ENCODE assay signal across 50 mouse cellular contexts in genomic region chr8:65070996-65071395, GRCm38 (mm10). TPM values are rescaled to one million over a fixed set of nuclear protein-coding genes. Genes with fewer than 3 reads are reported as not detected.
"Had no signal": no experiment of that assay in that cellular context is flagged by ENCODE, and none has a peak within 500 bp of the region (broad histone marks: within the 10 kb centered on the region; RNA-seq: fewer than 3 reads in every experiment).

No protein-coding gene starts in this region.

- DNase-seq: heart, postnatal 10 days; heart, postnatal 14 days; heart, postnatal 36 days; heart, postnatal 4 days; kidney, adult 11 months; kidney, adult 18-20 months; kidney, adult 2 months; kidney, adult 8-10 months; kidney, adult 9 months; kidney, postnatal 10 days; kidney, postnatal 14 days; kidney, postnatal 25 days; kidney, postnatal 36 days; kidney, postnatal 4 days; layer of hippocampus, adult 9-11 months; layer of hippocampus, postnatal 36 days had no signal

- H3K4me2 ChIP-seq: heart, embryonic 11.5 days; heart, embryonic 12.5 days; heart, embryonic 13.5 days; heart, embryonic 15.5 days; hindbrain, embryonic 12.5 days; hindbrain, embryonic 13.5 days; hindbrain, embryonic 14.5 days; hindbrain, embryonic 15.5 days; intestine, embryonic 15.5 days; kidney, embryonic 15.5 days had no signal

- H3K9me3 ChIP-seq: heart, embryonic 10.5 days; heart, embryonic 12.5 days; heart, embryonic 15.5 days; hindbrain, embryonic 10.5 days; hindbrain, embryonic 12.5 days; hindbrain, embryonic 13.5 days; hindbrain, embryonic 15.5 days; intestine, embryonic 15.5 days; kidney, embryonic 15.5 days had no signal

- H3K27me3 ChIP-seq: heart, embryonic 12.5 days; heart, embryonic 13.5 days; heart, embryonic 15.5 days; hindbrain, embryonic 12.5 days; hindbrain, embryonic 13.5 days; hindbrain, embryonic 15.5 days; intestine, embryonic 15.5 days; kidney, embryonic 15.5 days had no signal

- H3K27ac ChIP-seq: heart, embryonic 10.5 days; heart, embryonic 13.5 days; heart, embryonic 15.5 days; hindbrain, embryonic 10.5 days; hindbrain, embryonic 12.5 days; hindbrain, embryonic 13.5 days; hindbrain, embryonic 14.5 days; hindbrain, embryonic 15.5 days; hindbrain, postnatal 0 days; intestine, embryonic 15.5 days; kidney, embryonic 15.5 days; layer of hippocampus, adult 2 months; left cerebral cortex, adult 2 months had no signal

- H3K36me3 ChIP-seq: heart, embryonic 10.5 days; heart, embryonic 12.5 days; heart, embryonic 13.5 days; heart, embryonic 15.5 days; hindbrain, embryonic 10.5 days; hindbrain, embryonic 12.5 days; hindbrain, embryonic 13.5 days; hindbrain, embryonic 15.5 days; intestine, embryonic 15.5 days; kidney, embryonic 15.5 days had no signal

- H3K4me1 ChIP-seq: heart, embryonic 10.5 days; heart, embryonic 12.5 days; heart, embryonic 15.5 days; hindbrain, embryonic 10.5 days; hindbrain, embryonic 12.5 days; hindbrain, embryonic 13.5 days; hindbrain, embryonic 15.5 days; intestine, embryonic 15.5 days had no signal

- H3K4me3 ChIP-seq: heart, embryonic 10.5 days; heart, embryonic 12.5 days; heart, embryonic 13.5 days; heart, embryonic 15.5 days; hindbrain, embryonic 10.5 days; hindbrain, embryonic 12.5 days; hindbrain, embryonic 13.5 days; hindbrain, embryonic 15.5 days; intestine, embryonic 15.5 days; kidney, embryonic 15.5 days; layer of hippocampus, adult 2 months; left cerebral cortex, adult 2 months had no signal

- H3K9ac ChIP-seq: heart, embryonic 12.5 days; heart, embryonic 13.5 days; heart, embryonic 15.5 days; hindbrain, embryonic 12.5 days; hindbrain, embryonic 13.5 days; hindbrain, embryonic 14.5 days; hindbrain, embryonic 15.5 days; intestine, embryonic 15.5 days; kidney, embryonic 15.5 days had no signal

- ATAC-seq: hindbrain, embryonic 16.5 days; hindbrain, postnatal 0 days; inflammation-experienced regulatory T-cells, adult 6 months; intestine, embryonic 15.5 days; intestine, embryonic 16.5 days; intestine, postnatal 0 days had no signal

RNA-seq across cellular contexts. Expression of gene Gm10663, which starts 3.8 kb away (rescaled TPM):
- total RNA-seq: heart, adult 8-10 months; heart, postnatal 10 days; heart, postnatal 14 days; heart, postnatal 36 days; heart, postnatal 4 days; hematopoietic stem cell, adult 5-6 weeks; hindbrain, postnatal 0 days; layer of hippocampus, adult 18-20 months; layer of hippocampus, adult 2 months; layer of hippocampus, adult 8-10 months; layer of hippocampus, postnatal 10 days; layer of hippocampus, postnatal 14 days; layer of hippocampus, postnatal 25 days; layer of hippocampus, postnatal 36 days; left cerebral cortex, adult 18-20 months; left cerebral cortex, adult 2 months had no signal
- polyA plus RNA-seq: heart, embryonic 10.5 days; heart, embryonic 11.5 days; heart, embryonic 12.5 days; heart, embryonic 13.5 days; heart, embryonic 14.5 days; heart, embryonic 15.5 days; heart, embryonic 16.5 days; heart, postnatal 0 days; hindbrain, embryonic 10.5 days; hindbrain, embryonic 11.5 days; hindbrain, embryonic 12.5 days; hindbrain, embryonic 13.5 days; hindbrain, embryonic 14.5 days; hindbrain, embryonic 15.5 days; hindbrain, embryonic 16.5 days; hindbrain, postnatal 0 days; inflammation-experienced regulatory T-cells, adult 6 months; intestine, embryonic 14.5 days; intestine, embryonic 15.5 days; intestine, embryonic 16.5 days; intestine, postnatal 0 days; kidney, adult 2 months; kidney, embryonic 15.5 days; kidney, embryonic 16.5 days; large intestine, adult 2 months had no signal

RNA-seq across cellular contexts. Expression of gene Apela, which starts 33.9 kb away (rescaled TPM):
- total RNA-seq: heart, adult 8-10 months; heart, postnatal 14 days; heart, postnatal 36 days; hematopoietic stem cell, adult 5-6 weeks; layer of hippocampus, adult 18-20 months; layer of hippocampus, adult 8-10 months; layer of hippocampus, postnatal 10 days; layer of hippocampus, postnatal 36 days; left cerebral cortex, adult 18-20 months; left cerebral cortex, adult 2 months had no signal
- polyA plus RNA-seq: inflammation-experienced regulatory T-cells, adult 6 months; large intestine, adult 2 months had no signal

RNA-seq across cellular contexts. Expression of gene Trim60, which starts 52.6 kb away (rescaled TPM):
- total RNA-seq: heart, adult 8-10 months; heart, postnatal 10 days; heart, postnatal 14 days; heart, postnatal 36 days; heart, postnatal 4 days; hematopoietic stem cell, adult 5-6 weeks; hindbrain, postnatal 0 days; layer of hippocampus, adult 18-20 months; layer of hippocampus, adult 2 months; layer of hippocampus, adult 8-10 months; layer of hippocampus, postnatal 10 days; layer of hippocampus, postnatal 14 days; layer of hippocampus, postnatal 25 days; layer of hippocampus, postnatal 36 days; left cerebral cortex, adult 18-20 months; left cerebral cortex, adult 2 months had no signal
- polyA plus RNA-seq: heart, embryonic 10.5 days; heart, embryonic 11.5 days; heart, embryonic 13.5 days; heart, embryonic 14.5 days; heart, embryonic 15.5 days; heart, embryonic 16.5 days; heart, postnatal 0 days; hindbrain, embryonic 10.5 days; hindbrain, embryonic 11.5 days; hindbrain, embryonic 12.5 days; hindbrain, embryonic 13.5 days; hindbrain, embryonic 15.5 days; hindbrain, embryonic 16.5 days; hindbrain, postnatal 0 days; inflammation-experienced regulatory T-cells, adult 6 months; intestine, embryonic 14.5 days; intestine, embryonic 15.5 days; intestine, embryonic 16.5 days; intestine, postnatal 0 days; large intestine, adult 2 months had no signal

RNA-seq across cellular contexts. Expression of gene Trim61, which starts 52.7 kb away (rescaled TPM):
- total RNA-seq: heart, adult 8-10 months; heart, postnatal 10 days; heart, postnatal 14 days; heart, postnatal 36 days; heart, postnatal 4 days; hematopoietic stem cell, adult 5-6 weeks; hindbrain, postnatal 0 days; layer of hippocampus, adult 18-20 months; layer of hippocampus, adult 2 months; layer of hippocampus, adult 8-10 months; layer of hippocampus, postnatal 10 days; layer of hippocampus, postnatal 14 days; layer of hippocampus, postnatal 25 days; layer of hippocampus, postnatal 36 days; left cerebral cortex, adult 18-20 months; left cerebral cortex, adult 2 months had no signal
- polyA plus RNA-seq: heart, embryonic 15.5 days; heart, postnatal 0 days; hindbrain, embryonic 10.5 days; hindbrain, embryonic 11.5 days; hindbrain, embryonic 12.5 days; hindbrain, embryonic 13.5 days; hindbrain, embryonic 15.5 days; hindbrain, embryonic 16.5 days; hindbrain, postnatal 0 days; inflammation-experienced regulatory T-cells, adult 6 months; intestine, embryonic 14.5 days; intestine, embryonic 15.5 days; large intestine, adult 2 months had no signal

RNA-seq across cellular contexts. Expression of gene BC030870, which starts 58.4 kb away (rescaled TPM):
- total RNA-seq: heart, adult 8-10 months; heart, postnatal 10 days; heart, postnatal 14 days; heart, postnatal 36 days; heart, postnatal 4 days; hematopoietic stem cell, adult 5-6 weeks; hindbrain, postnatal 0 days; layer of hippocampus, adult 18-20 months; layer of hippocampus, adult 2 months; layer of hippocampus, adult 8-10 months; layer of hippocampus, postnatal 10 days; layer of hippocampus, postnatal 14 days; layer of hippocampus, postnatal 25 days; layer of hippocampus, postnatal 36 days; left cerebral cortex, adult 18-20 months; left cerebral cortex, adult 2 months had no signal
- polyA plus RNA-seq: heart, embryonic 10.5 days; heart, embryonic 11.5 days; heart, embryonic 12.5 days; heart, embryonic 14.5 days; heart, embryonic 15.5 days; heart, postnatal 0 days; hindbrain, embryonic 10.5 days; hindbrain, embryonic 11.5 days; hindbrain, embryonic 12.5 days; hindbrain, embryonic 13.5 days; hindbrain, embryonic 14.5 days; hindbrain, embryonic 16.5 days; hindbrain, postnatal 0 days; inflammation-experienced regulatory T-cells, adult 6 months had no signal
